Mouse (Mus musculus) midbrain, embryonic 15.5 days (tissue): ENCODE data around the gene Ptprm. TPM values are rescaled to one million over a fixed set of nuclear protein-coding genes. Genes with fewer than 3 reads are reported as not detected.

ENCODE experiments used
- ATAC-seq: fragments of 200-750 bp; cut with Nextera tagmentation; replicated peaks from 2 replicates; pipeline ENCODE4 v1.8.0; 2017; ENCODE audit warnings: moderate TSS enrichment
- H3K27ac ChIP-seq: fragments of 300-500 bp; sonication (generic); 2 replicates; pipeline ENCODE4 v1.5.1; 2015; ENCODE audit warnings: mild to moderate bottlenecking, inconsistent platforms
- H3K27me3 ChIP-seq: fragments of 300-500 bp; sonication (generic); replicated peaks from 2 replicates; pipeline ENCODE4 v1.6.1; 2015; ENCODE audit warnings: inconsistent platforms
- H3K36me3 ChIP-seq: fragments of 300-500 bp; sonication (generic); replicated peaks from 2 replicates; pipeline ENCODE4 v1.6.1; 2015; ENCODE audit warnings: inconsistent platforms
- H3K4me1 ChIP-seq: fragments of 300-500 bp; sonication (generic); 2 replicates; pipeline ENCODE4 v1.6.1; 2015; ENCODE audit warnings: inconsistent platforms
- H3K4me2 ChIP-seq: fragments of 300-500 bp; sonication (generic); 2 replicates; pipeline ENCODE4 v1.6.1; 2015; ENCODE audit warnings: inconsistent platforms, mild to moderate bottlenecking, moderate library complexity
- H3K4me3 ChIP-seq: fragments of 300-500 bp; sonication (generic); 2 replicates; pipeline ENCODE4 v1.5.1; 2015; ENCODE audit warnings: mild to moderate bottlenecking, inconsistent platforms
- H3K9ac ChIP-seq: fragments of 300-500 bp; sonication (generic); 2 replicates; pipeline ENCODE4 v1.6.1; 2015; ENCODE audit warnings: mild to moderate bottlenecking, inconsistent platforms
- H3K9me3 ChIP-seq: fragments of 300-500 bp; sonication (generic); 2 replicates; pipeline ENCODE4 v1.6.1; 2016; ENCODE audit warnings: inconsistent platforms
- WGBS: fragments of 180-500 bp; shearing (Covaris S2); methylation state at CpG from one replicate; pipeline ENCODE4 v1.1.7; 2015; ENCODE audit warnings: mixed read lengths; 5-methylcytosine and 5-hydroxymethylcytosine counted together
- polyA plus RNA-seq: library from polyadenylated mRNA; unstranded; fragments of >200 nt; fragmentation: Nextera tagmentation; extraction: Ambion mirVana; gene quantifications from 2 replicates; pipeline ENCODE4 v1.2.1, GENCODE M21; 2015

Gene Ptprm
- polyA plus RNA-seq, 1 experiment from 2014 or later, result 21.8 TPM

DNA sequence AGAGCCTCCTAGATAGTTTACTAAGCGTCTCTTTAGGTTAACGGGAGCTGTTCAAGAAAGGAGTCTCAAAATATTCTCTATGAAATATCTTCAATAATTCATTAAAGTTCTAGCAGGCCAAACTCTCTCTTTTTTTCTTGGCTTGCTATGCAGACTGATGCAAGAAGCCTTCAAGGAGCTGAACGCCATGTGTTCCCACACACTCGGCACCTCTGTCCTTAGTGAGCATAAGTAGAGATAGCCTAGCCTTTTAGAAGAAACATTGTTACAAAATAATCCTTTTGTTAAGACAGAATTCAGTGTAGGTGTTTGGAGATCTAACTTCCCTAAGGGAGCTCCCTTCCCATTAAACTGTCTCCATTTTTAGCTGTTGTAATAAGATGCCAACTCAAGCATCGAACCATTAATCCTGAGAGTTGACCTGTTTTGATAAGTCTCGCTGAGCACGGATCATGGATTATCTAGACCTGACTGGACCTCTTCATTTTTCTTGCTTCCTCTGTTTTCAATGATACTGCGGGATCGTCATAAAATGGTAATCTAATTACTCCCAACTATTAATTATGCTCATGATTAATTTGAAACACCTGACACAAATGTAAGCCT lies 85.7 kb downstream of the Ptprm start:
- Histone ChIP-seq H3K4me2 (no peak overlapping the region), H3K4me1 (no peaks in the 10 kb centered on the region), H3K9me3 (no peaks in the 10 kb centered on the region), H3K36me3 (no peaks in the 10 kb centered on the region), H3K27ac (peak overlapping the region; percentile 7; the same call in 1 of the 2 replicates), H3K27me3 (no peaks in the 10 kb centered on the region), H3K9ac (no peak overlapping the region), H3K4me3 (no peak overlapping the region)
- 78% methylated on average over 9 of the region's 9 CpGs for WGBS
- no peak for ATAC-seq

DNA sequence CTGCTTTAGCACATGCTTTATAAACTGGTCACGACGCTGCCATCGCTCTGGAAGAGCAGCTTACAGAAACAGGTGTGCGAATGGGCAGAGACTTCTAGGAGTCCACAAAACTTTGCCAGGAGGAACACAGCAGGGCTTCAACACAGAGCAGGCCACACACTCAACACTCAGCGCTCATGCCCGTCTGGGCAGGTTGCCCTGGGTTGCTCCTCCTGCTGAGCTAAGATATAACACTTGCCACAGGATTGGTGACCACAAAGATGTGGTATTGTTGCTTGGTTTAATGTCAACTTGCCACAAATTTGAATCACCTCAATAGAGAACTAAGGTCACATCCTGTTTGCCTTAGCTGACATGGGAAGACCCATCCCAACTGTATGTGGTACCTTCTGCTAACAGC lies 88.0 kb downstream of the Ptprm start:
- Histone ChIP-seq H3K4me3 (no peak overlapping the region), H3K4me1 (no peaks in the 10 kb centered on the region), H3K4me2 (no peak overlapping the region), H3K27ac (no peak overlapping the region), H3K36me3 (no peaks in the 10 kb centered on the region), H3K9me3 (no peaks in the 10 kb centered on the region), H3K27me3 (no peaks in the 10 kb centered on the region), H3K9ac (no peak overlapping the region)
- 94% methylated on average over 6 of the region's 6 CpGs for WGBS
- no peak for ATAC-seq

GRCm38 (mm10) chr17:67265520-67265919 lies 88.7 kb downstream of the Ptprm start:
- H3K36me3 ChIP-seq, result no peaks in the 10 kb centered on the region
- H3K9me3 ChIP-seq, result no peaks in the 10 kb centered on the region
- no peak overlapping the region for H3K9ac ChIP-seq
- no peak overlapping the region for H3K4me2 ChIP-seq
- H3K27me3 ChIP-seq, result no peaks in the 10 kb centered on the region
- whole genome bisulfite sequencing, result 89% methylated on average over 4 of the region's 4 CpGs
- H3K4me1 ChIP-seq, result no peaks in the 10 kb centered on the region
- no peak for ATAC-seq
- no peak overlapping the region for H3K27ac ChIP-seq
- H3K4me3 ChIP-seq, result no peak overlapping the region

DNA sequence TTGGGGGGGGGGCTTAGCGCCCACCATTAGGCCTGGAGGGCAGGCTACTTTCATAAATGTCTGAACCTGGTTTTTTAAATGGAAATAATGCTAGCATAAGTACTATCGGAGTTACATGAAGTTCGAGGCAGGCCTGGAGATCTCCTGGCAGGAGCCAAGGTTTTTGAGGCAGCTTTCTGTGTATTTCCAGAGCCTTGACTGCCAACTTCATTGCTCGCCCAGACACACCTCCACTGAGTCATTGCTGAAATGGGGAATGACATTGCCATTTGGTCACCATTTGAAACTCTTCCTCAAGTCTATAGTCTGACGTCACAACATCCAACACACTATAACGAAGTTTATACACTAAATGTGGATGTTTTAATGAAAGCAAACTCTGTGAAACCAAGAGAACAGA lies 89.5 kb downstream of the Ptprm start:
- H3K4me1 ChIP-seq, result no peaks in the 10 kb centered on the region
- H3K4me3 ChIP-seq, result no peak overlapping the region
- H3K27ac ChIP-seq, result no peak overlapping the region
- ATAC-seq, result no peak
- no peaks in the 10 kb centered on the region for H3K27me3 ChIP-seq
- no peaks in the 10 kb centered on the region for H3K9me3 ChIP-seq
- H3K36me3 ChIP-seq, result no peaks in the 10 kb centered on the region
- no peak overlapping the region for H3K9ac ChIP-seq
- no peak overlapping the region for H3K4me2 ChIP-seq
- WGBS, result 95% methylated on average over 6 of the region's 6 CpGs

GRCm38 (mm10) chr17:67263024-67263423 lies 91.2 kb downstream of the Ptprm start:
- Histone ChIP-seq H3K9me3 (no peaks in the 10 kb centered on the region), H3K27ac (no peak overlapping the region), H3K4me1 (no peaks in the 10 kb centered on the region), H3K9ac (no peak overlapping the region), H3K36me3 (no peaks in the 10 kb centered on the region), H3K27me3 (no peaks in the 10 kb centered on the region), H3K4me3 (no peak overlapping the region), H3K4me2 (no peak overlapping the region)
- ATAC-seq, result no peak
- WGBS, result 79% methylated on average over 1 of the region's 1 CpGs

DNA sequence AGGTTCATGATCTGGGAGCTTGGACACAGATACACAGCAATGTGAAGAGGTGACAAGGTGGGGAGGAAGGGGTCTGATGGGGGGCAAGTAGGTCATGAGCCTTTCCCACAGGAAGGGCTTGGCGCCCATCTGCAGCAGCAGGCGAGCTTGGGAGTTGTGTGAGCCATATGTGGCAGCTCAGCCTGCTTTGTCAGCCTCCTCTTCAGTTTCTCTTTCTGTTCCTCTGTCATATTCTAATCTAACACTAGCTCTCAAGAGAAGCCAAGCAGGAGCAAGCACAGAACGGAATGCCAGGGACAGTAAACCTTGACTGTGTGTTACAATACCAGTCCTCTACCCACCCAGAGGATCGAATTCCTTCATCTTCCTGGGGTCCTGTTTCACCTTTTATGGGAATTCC lies 94.2 kb downstream of the Ptprm start:
- Histone ChIP-seq H3K27me3 (no peaks in the 10 kb centered on the region), H3K9ac (no peak overlapping the region), H3K4me1 (no peaks in the 10 kb centered on the region), H3K4me2 (no peak overlapping the region), H3K9me3 (no peaks in the 10 kb centered on the region), H3K27ac (no peak overlapping the region), H3K4me3 (no peak overlapping the region), H3K36me3 (no peaks in the 10 kb centered on the region)
- ATAC-seq, result no peak
- WGBS, result 90% methylated on average over 4 of the region's 4 CpGs

DNA sequence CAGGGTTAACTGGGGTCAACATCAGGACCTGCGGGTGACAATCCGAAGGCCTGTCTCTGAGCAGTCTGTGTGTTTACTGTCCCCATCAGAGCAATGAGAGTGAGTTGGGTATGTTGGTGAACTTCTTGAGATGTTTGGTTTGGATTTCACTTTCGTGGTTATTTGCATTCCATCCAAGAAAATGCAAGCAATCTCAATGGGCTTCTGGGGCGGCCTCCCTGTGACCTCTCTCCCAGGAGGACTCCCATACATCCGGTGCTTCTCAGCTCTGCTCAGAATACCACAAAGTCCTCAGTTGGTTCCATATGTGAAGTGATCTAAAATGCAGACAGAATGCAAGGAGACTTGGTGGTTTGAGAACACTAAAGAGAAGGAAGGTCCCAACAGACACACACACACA lies 96.5 kb downstream of the Ptprm start:
- Histone ChIP-seq H3K36me3 (no peaks in the 10 kb centered on the region), H3K9me3 (no peaks in the 10 kb centered on the region), H3K4me2 (no peak overlapping the region), H3K9ac (no peak overlapping the region), H3K27ac (no peak overlapping the region), H3K27me3 (no peaks in the 10 kb centered on the region), H3K4me3 (no peak overlapping the region), H3K4me1 (no peaks in the 10 kb centered on the region)
- WGBS, result 91% methylated on average over 5 of the region's 5 CpGs
- no peak for ATAC-seq

DNA sequence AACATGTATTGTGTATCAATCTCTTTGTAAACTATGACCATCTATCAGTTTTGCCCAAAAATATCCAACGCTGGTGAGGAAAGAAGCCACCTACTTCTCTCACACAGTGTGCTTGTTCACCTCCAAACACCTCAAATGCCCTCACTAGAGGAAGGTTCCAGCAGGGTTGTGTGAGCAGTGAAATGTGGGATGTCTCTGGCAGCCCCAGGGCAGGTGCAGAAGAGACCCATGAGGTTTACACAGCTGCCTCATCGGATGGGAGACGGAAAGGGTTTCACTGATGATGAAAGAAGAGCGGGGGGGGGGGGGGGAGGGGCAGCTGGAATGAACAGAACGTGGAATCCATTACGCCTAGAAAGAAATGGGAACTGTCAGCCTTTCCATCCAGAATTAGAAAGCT lies 98.1 kb downstream of the Ptprm start:
- no peak overlapping the region for H3K9ac ChIP-seq
- WGBS, result 80% methylated on average over 5 of the region's 6 CpGs
- no peak for ATAC-seq

GRCm38 (mm10) chr17:67253445-67253844 lies 100.8 kb downstream of the Ptprm start:
- Histone ChIP-seq H3K27ac (no peak overlapping the region), H3K27me3 (no peaks in the 10 kb centered on the region), H3K4me3 (no peak overlapping the region), H3K4me2 (no peak overlapping the region), H3K9me3 (no peaks in the 10 kb centered on the region), H3K4me1 (no peaks in the 10 kb centered on the region), H3K36me3 (no peaks in the 10 kb centered on the region), H3K9ac (no peak overlapping the region)
- WGBS, result 82% methylated on average over 4 of the region's 4 CpGs
- ATAC-seq, result no peak

More for the DNA sequence above, 98.1 kb downstream of the Ptprm start:
- Histone ChIP-seq H3K4me2 (no peak overlapping the region), H3K36me3 (no peaks in the 10 kb centered on the region), H3K27me3 (no peaks in the 10 kb centered on the region), H3K9me3 (no peaks in the 10 kb centered on the region), H3K4me3 (no peak overlapping the region), H3K4me1 (no peaks in the 10 kb centered on the region), H3K27ac (no peak overlapping the region)

GRCm38 (mm10) chr17:67252992-67253391 lies 101.3 kb downstream of the Ptprm start:
- no peaks in the 10 kb centered on the region for H3K9me3 ChIP-seq
- no peaks in the 10 kb centered on the region for H3K27me3 ChIP-seq
- 63% methylated on average over 6 of the region's 6 CpGs for WGBS
- no peak for ATAC-seq
- no peak overlapping the region for H3K4me3 ChIP-seq
- no peak overlapping the region for H3K27ac ChIP-seq
- H3K4me1 ChIP-seq, result no peaks in the 10 kb centered on the region
- no peak overlapping the region for H3K9ac ChIP-seq
- no peaks in the 10 kb centered on the region for H3K36me3 ChIP-seq
- H3K4me2 ChIP-seq, result no peak overlapping the region

DNA sequence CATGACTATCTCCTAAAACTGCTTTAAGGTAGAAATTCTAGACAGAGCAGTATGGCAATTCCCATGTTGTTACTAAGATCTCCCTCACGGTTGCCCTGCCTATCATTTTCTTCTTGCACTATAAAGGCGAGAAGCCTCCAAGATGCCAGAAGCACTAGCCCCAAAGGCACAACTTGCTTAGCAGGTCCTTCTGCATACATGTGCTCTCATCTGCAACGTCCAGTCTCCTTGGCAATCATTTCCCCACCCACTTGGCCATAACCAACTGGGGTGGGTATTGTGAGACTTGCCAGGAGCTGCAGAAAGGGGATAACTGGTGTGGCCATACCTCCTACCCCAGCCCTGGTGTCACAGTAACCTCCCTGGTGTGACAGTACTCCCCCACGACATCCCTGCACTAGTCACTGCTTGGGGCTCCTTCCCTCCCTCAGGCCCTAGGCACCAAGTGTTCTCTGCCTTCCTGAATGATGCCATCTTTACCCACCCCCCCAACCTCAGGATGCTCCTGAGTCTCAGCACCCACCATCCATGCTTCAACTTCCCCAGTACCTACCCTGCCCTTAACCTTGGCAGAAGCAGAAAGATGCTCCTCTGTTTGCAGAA lies 108.9 kb downstream of the Ptprm start:
- H3K9me3 ChIP-seq, result no peaks in the 10 kb centered on the region
- 80% methylated on average over 4 of the region's 4 CpGs for WGBS
- H3K4me3 ChIP-seq, result no peak overlapping the region
- ATAC-seq, result no peak
- H3K36me3 ChIP-seq, result no peaks in the 10 kb centered on the region
- H3K27ac ChIP-seq, result no peak overlapping the region
- H3K9ac ChIP-seq, result no peak overlapping the region
- no peaks in the 10 kb centered on the region for H3K27me3 ChIP-seq
- peaks cover 14% of the 10 kb centered on the region for H3K4me1 ChIP-seq
- no peak overlapping the region for H3K4me2 ChIP-seq

GRCm38 (mm10) chr17:67242774-67243495 lies 111.3 kb downstream of the Ptprm start:
- no peak overlapping the region for H3K27ac ChIP-seq
- no peak overlapping the region for H3K9ac ChIP-seq
- no peak overlapping the region for H3K4me3 ChIP-seq
- no peaks in the 10 kb centered on the region for H3K36me3 ChIP-seq
- ATAC-seq, result peak; percentile 66; the same call in 1 of the 2 replicates
- 46% methylated on average over 12 of the region's 12 CpGs for WGBS
- H3K4me1 ChIP-seq, result peaks cover 14% of the 10 kb centered on the region
- no peaks in the 10 kb centered on the region for H3K27me3 ChIP-seq
- H3K4me2 ChIP-seq, result no peak overlapping the region
- no peaks in the 10 kb centered on the region for H3K9me3 ChIP-seq
